In the genomic region with DNA sequence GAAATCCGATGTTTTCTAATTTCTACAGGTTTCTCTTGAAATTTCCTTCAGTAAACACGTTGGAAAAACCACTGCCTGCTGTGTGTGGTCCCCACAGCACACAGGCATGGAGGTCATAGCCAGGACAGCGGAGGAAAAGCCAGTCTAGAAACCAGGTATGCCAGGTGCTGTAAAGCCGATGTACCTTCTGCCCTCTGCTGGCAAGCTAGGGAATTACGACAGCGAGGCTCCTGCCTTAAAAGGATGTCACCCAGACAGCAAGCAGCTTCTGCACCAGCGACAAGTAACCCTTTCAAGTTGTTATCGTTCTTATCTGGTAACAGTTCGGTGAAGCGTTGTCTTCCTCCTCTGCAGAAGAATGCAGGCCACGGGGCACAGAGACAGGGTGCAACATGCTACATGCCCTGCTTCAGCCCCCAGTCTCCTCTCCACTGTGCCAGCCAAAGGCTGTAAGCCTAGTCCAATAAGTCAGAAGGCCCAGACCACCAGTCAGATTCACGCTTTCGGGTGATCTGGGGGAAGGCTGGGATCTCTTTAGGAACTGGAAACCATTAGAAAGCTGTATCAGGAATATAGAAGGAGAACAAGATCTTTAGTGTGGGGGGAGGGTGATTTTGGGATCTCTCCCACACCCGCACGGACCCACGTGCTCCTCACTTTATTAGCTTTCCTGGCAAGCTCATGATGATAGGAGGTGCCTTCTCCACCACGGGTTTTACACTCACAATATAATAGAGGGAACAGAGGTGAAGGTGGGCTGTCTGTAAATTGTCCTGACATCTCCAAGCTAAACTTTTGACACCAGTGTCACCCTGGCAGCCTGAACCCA, we compare ENCODE assay signal across 9 mouse cellular contexts.
DNase-seq lines count a peak whose midpoint lies in the region; ATAC-seq and TF ChIP-seq lines count a peak whose summit lies in the region.
"Had no signal": no experiment of that assay in that cellular context is flagged by ENCODE, and none has a peak within 500 bp of the region (broad histone marks: within the 10 kb centered on the region; RNA-seq: fewer than 3 reads in every experiment).

No protein-coding gene starts in this region.

- peak; percentile 84 for TF ChIP-seq CTCF in cortical plate, adult 2 months (IDR thresholded peaks at IDR 0.05; ENCODE audit: extremely low read depth, insufficient read depth, low read length)
- peak; percentile 96 for TF ChIP-seq CTCF in heart, adult 2 months (IDR thresholded peaks at IDR 0.05)

- no peaks in the 10 kb centered on the region for H3K4me1 ChIP-seq in cortical plate, adult 2 months (ENCODE audit: control insufficient read depth, insufficient read depth, low read length)
- H3K4me1 ChIP-seq in heart, adult 2 months (ENCODE audit: control insufficient read depth, insufficient read depth, low read length), result no peaks in the 10 kb centered on the region
- 0 out of 2 replicates have a peak, but pooled peaks cover 6% of the 10 kb centered on the region for H3K4me1 ChIP-seq in liver, embryonic 13.5 days (replicated peaks)

- H3K36me3 ChIP-seq in heart, adult 2 months (ENCODE audit: control insufficient read depth, insufficient read depth, low read length), result no peaks in the 10 kb centered on the region
- no peaks in the 10 kb centered on the region for H3K36me3 ChIP-seq in liver, embryonic 13.5 days
- H3K36me3 ChIP-seq: limb, embryonic 15.5 days had no signal

- intact Hi-C loops in heart, adult 2 months (cut with DNase I), result loop anchor here (5.0 kb wide), 1 partner anchor 972 kb away; no protein-coding TSS in a partner anchor

- no peak for TF ChIP-seq POLR2A in cortical plate, adult 2 months (IDR thresholded peaks at IDR 0.05; ENCODE audit: extremely low read depth, insufficient read depth, low read length)
- TF ChIP-seq POLR2A in heart, adult 2 months (IDR thresholded peaks at IDR 0.05; ENCODE audit: insufficient read depth, low read depth, low read length), result no peak

- no peaks in the 10 kb centered on the region for H3K9me3 ChIP-seq in liver, embryonic 13.5 days (replicated peaks)
- H3K9me3 ChIP-seq: limb, embryonic 15.5 days had no signal

- no peaks in the 10 kb centered on the region for H3K27me3 ChIP-seq in heart, adult 2 months (ENCODE audit: control insufficient read depth, insufficient read depth, low read length)
- H3K27me3 ChIP-seq in liver, embryonic 13.5 days, result 0 out of 2 replicates have a peak, but pooled peaks cover 4% of the 10 kb centered on the region

- no peak overlapping the region for H3K4me2 ChIP-seq in liver, embryonic 13.5 days
- H3K4me2 ChIP-seq: limb, embryonic 15.5 days had no signal

- H3K27ac ChIP-seq in cortical plate, adult 2 months (ENCODE audit: insufficient read depth, low read length), result no peak overlapping the region
- no peak overlapping the region for H3K27ac ChIP-seq in heart, adult 2 months
- H3K27ac ChIP-seq in liver, embryonic 13.5 days, result no peak overlapping the region
- H3K27ac ChIP-seq: limb, embryonic 15.5 days had no signal

- no peak overlapping the region for H3K9ac ChIP-seq in heart, adult 2 months (ENCODE audit: low read depth, low read length)
- no peak overlapping the region for H3K9ac ChIP-seq in liver, embryonic 13.5 days
- H3K9ac ChIP-seq: limb, embryonic 15.5 days had no signal

- TF ChIP-seq EP300 in heart, adult 2 months (IDR thresholded peaks at IDR 0.05; ENCODE audit: insufficient read depth, low read depth, low read length), result no peak

- peak; percentile 54; the same call in 1 of the 2 replicates for ATAC-seq in liver, embryonic 13.5 days (ENCODE audit: low read depth)

- 25% methylated on average over 17 of the region's 17 CpGs for WGBS in heart, adult 2 months
- 27% methylated on average over 17 of the region's 17 CpGs for WGBS in liver, embryonic 13.5 days (ENCODE audit: insufficient replicate concordance)

- no peaks in the 10 kb centered on the region for H3K79me2 ChIP-seq in heart, adult 2 months (replicated peaks; ENCODE audit: control insufficient read depth, insufficient read depth, low read length)

- DNase-seq in B cell, adult 2 months, result peak; percentile 57 to 61
- peak; percentile 60 for DNase-seq in WW6 (ENCODE audit: low read depth, low spot score)
- peak; percentile 43 to 71 for DNase-seq in heart, adult 2 months
- DNase-seq in kidney, postnatal 36 days, result peak; percentile 63 to 87
- peak; percentile 47 for DNase-seq in liver, embryonic 13.5 days
- DNase-seq in retina, adult 2 months (ENCODE audit: low read depth, low spot score), result peak; percentile 38
- DNase-seq in thymus, postnatal 36 days, result peak; percentile 74 to 75

- H3K4me3 ChIP-seq in cortical plate, adult 2 months (ENCODE audit: insufficient read depth, low read length), result no peak overlapping the region
- H3K4me3 ChIP-seq in heart, adult 2 months, result no peak overlapping the region
- no peak overlapping the region for H3K4me3 ChIP-seq in liver, embryonic 13.5 days (replicated peaks)
- H3K4me3 ChIP-seq: limb, embryonic 15.5 days had no signal
